Mouse (Mus musculus) mouse embryonic stem cell (cell line): ENCODE measurements at regions not wholly inside any gene's neighbourhood (a gene's known extent, or its start where the extent isn't known, plus 50 kb on each side); places are given as distances from the start of the nearest gene placed in this dataset.

ENCODE experiments used
- in situ Hi-C, 2 experiments: fragments of 300-500 bp; cut with MboI; formaldehyde crosslinking; loops; 1 replicate in 1 of 2; 3 replicates in 1 of 2; pipeline ENCODE4 v1.14.3; 2019 to 2020; ENCODE audit warnings: low sequenced_read_pairs in 2 of 2, low pct_unique_long_range_greater_than_20kb in 1 of 2, mixed read lengths in 1 of 2; ENCODE audit not compliant: unreplicated experiment in 1 of 2

DNA sequence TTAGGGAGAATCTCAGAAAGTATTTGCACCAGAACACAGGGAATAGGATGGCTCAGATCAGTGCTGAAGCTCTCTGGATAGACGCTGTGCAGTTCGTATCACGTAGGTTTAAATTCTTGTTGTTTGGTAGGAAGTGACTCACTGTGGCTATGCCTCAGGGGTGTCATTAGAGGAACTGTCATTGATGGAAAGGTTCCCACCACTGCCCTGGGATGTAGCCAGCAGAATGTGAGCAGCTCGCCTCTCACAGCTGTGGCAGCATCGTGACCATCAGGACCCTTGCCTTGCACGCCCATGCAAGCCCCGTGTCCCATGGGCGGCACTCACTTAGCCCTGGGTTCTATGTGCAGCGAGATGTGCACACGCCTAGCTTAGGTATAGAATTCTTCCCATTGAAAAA lies 651.6 kb upstream of the Gm19410 start:
- in situ Hi-C loops, result no loop called here

DNA sequence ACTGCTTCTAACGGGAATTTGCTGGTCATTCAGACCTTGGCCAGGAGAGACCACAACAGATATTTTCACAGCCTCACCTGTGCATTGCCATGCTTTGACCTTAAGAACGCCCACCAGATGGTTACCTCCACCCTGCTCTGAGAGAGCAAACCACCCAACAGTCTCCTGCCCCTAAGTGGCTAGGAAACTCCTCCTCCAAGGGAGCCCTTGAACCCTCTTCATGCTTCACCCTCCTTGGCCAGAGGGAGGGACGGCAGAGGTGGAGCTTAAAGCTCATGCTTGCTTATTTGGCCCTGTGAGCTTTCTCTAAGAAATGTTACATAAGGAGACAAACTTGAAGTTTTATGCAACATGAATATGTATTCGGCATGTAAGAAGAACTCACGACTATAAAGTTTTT lies 645.0 kb upstream of the Gm19410 start:
- in situ Hi-C loops, result no loop called here

DNA sequence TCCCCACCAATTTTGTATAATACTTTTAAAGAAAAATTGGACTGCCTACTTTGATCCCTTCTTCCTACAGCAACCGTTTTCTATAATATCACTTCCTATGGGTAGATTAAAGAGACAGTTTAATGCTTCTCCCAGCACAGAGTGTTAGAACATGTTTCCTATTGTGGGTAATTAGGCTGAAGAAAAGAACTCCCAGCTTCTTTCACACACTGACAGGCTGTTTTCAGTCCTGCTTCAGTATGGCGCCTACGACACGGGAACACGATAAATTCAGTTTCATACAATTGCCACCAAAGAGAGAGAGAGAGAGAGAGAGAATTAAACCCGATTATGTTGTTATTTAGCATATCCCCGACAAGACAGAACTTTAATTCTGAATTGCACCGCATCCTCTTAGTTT lies 644.5 kb upstream of the Gm19410 start:
- in situ Hi-C loops, result no loop called here

DNA sequence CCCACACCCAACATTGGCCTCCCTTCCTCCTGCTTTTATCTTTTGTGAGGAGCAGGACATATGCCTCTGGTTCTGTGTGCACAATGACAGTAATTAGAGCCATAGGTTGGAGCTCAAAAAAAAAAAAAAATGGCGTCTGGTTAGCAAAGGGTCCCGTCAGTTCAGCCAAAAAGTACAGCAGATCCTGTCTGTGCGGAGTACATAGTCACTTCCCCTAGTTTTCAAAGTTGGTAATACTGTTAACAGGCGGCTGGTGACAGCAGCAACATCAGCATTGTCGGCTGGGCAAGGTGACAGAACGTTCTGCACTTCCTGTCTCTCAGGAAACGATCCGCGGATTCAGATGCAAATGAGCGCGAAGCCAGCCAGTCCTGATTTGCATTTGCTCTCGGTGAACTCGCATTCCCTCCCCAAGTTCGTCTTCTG lies 642.4 kb upstream of the Gm19410 start:
- in situ Hi-C loops, result no loop called here

DNA sequence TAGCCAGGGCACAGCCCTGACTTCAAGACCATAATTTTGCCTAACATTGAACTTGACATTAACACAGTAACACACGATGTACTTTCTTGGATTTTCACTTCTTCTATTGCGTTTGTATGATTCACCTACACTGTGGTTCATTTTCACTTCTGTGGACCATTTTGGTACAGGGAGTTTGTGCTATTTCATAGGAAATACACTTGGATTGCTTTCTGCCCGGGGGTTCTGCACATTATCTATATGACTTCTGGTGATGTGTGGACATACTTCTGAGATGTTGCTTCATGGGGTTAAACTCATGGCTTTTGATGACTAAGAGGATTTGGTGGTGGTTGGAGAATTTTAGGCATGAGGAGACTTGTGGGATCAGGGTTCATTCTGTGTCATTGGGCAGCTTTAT lies 640.4 kb upstream of the Gm19410 start:
- in situ Hi-C loops, result no loop called here

DNA sequence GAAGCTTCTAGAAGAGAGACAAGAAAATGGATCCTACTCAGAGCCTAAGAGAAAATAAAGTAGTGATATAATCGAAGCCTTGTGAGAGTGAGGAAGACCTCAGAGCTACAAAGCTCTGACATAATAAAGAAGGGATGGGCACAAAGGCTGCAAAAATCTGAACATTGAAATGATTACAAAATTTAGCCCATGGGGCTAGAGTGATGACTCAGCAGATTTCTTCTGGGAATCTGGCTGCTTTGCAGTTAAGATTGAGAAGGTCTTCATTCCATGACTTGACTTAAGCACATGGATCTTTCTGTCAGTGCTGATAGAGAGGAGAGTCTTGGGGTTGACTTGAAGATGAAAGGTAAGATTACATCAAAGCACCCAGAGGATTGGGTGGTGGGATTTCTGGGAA lies 633.3 kb upstream of the Gm19410 start:
- in situ Hi-C loops, result no loop called here

DNA sequence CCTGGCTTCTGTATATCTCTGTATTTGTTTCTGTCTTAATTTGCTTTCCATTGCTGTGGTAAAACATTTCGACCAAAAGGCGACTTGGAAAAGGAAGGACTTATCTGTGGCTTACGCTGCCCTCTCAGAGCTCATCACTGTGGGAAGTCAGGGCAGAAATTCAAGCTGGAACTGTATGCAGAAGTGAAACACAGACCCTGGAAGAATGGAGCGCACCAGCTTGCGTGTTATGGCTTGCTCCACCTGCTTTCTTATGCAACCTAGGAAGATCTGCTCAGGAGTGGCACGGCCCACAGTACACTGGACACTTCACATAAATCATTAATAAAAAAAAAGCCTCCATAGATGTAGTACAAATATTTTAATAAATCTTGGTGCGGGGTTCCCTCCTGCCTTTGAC lies 630.0 kb upstream of the Gm19410 start:
- in situ Hi-C loops, result no loop called here

DNA sequence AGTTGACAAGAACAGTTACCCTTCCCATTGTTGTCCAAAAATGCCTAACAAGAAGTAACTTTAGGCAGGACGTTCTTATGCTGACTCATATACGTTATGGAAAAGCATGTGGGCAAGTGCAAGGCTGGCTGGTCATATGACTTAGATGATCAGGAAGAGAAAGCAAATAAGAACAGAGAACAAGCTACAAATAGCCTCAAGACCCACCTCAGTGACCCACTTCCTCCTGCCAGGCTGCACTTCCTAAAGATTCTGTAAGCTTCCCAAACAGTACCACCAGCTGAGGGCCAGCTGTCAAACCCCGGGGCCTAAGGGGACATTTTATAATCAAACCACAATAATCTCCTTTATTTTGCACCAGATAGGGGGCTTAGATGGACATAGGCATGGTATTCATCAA lies 628.9 kb upstream of the Gm19410 start:
- in situ Hi-C loops, result no loop called here

DNA sequence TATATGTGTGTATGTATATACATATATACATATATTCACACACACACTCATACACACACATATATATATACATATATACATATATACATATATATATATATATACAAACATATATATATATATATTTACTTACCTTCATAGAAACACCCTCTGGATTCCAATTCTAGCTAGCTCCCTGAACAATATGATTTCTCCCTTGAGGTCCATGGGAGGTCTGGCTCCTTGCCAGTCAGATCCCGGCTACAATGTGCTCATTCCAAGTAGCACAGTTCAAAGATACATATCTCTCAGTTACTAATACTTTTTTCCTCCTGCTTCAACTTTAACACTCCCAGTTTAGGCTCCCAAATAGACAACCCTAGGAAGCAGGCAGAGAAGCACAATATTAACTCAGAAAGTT lies 624.8 kb upstream of the Gm19410 start:
- in situ Hi-C loops, result no loop called here

DNA sequence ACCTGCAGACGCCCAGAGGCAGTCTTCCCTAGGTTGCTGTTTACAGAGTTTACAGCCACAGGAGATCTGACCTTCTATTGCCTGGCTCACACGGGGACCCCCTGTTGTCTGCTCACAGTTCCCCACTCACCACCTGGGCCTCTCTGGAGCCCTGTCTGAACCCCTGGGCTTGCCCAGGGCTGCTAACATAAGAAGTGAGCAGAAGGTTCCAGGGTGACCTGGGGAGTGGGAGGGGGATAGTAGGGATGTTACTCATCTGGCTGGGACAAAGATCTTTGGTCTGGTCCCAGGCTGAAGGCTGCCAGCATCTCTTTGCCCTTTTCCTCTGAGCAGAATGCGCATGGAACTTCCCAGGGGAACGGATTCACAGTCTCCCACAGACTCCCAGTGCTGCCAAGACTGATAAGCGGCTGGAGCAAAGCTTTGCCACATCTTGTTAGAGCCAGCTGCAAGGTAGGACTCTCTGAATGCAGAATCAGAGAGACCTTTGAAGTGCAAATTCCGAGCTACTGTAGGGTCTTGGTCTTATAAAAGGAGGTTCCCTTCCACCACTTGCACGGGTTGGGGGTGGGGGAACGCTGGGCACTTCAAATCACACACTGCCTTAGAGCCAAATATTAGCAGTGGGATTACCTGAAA lies 622.5 kb upstream of the Gm19410 start:
- in situ Hi-C loops, result no loop called here

DNA sequence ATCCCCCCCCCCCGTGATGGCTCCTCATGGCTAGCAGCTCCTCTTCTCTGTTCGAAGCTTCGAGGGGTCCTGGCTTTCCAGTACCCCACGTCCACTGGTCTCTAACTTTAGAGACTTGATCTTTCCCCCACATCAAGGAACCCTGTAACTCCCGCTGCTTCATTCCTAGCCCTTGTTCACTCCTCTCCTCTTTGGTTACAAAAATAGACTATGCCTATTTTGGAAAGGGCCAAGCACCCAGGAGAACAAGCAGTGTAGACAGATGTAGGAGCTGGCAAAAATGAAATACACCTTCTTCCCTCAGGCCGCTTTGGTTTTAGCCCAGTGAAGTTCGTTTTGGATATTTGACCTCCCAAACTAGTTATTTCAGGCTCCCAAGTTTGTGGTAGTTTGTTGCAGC lies 621.9 kb upstream of the Gm19410 start:
- in situ Hi-C loops, result no loop called here

DNA sequence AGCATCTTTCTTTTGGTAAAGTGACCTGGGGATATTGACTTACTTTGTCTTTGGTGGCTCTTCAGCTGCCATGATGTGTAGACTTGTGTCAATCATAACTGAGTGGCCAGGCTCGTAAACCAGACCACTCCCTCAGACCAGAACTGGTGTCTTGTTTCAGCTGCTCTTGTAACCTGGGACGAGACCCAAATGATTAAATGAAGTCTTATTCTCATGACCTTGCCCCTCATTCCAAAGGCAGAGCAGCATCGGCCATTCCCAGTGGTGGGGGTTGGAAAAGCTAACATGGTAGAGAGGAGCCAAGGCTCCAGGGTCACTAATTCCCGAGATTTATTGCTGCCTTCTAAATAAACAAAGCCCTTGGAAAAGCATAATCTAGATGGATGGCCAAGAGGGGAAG lies 621.2 kb upstream of the Gm19410 start:
- in situ Hi-C loops, result no loop called here

DNA sequence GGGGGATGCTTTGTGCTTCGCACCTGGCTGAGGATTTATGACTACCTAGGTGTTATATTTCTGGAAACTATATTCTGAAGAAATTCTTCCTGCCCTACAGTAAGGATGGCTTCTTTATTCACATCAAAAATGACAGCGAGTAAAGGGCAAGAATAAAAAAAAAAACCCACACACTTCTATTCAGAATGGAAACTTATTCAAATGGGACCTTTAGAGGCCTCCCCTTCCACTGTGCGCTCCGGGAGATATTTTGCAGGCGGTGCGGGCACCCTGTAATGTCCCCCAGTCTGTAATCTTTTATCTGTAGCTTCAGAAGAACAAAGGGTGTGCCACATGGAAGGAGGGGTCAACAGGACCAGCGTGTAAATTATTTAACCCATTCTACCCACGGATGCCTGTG lies 618.1 kb upstream of the Gm19410 start:
- in situ Hi-C loops, result no loop called here

DNA sequence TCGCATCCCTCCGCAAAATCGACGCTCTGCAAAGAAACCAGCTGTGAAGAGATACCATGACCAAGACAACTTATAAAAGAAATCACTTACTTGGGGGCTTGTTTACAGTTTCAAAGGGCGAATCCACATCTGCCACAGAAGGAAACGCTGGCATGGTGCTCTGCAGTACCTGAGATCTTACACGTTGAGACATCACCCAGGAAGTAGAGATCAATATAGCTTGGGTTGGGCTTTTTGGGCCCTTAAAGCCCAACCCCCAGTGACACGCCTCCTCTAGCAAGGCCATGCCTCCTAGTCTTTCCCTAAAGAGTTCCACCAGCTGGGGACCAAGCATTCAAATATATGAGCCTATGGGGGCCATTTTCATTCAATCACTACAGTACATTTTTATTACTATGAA lies 617.6 kb upstream of the Gm19410 start:
- in situ Hi-C loops, result no loop called here

DNA sequence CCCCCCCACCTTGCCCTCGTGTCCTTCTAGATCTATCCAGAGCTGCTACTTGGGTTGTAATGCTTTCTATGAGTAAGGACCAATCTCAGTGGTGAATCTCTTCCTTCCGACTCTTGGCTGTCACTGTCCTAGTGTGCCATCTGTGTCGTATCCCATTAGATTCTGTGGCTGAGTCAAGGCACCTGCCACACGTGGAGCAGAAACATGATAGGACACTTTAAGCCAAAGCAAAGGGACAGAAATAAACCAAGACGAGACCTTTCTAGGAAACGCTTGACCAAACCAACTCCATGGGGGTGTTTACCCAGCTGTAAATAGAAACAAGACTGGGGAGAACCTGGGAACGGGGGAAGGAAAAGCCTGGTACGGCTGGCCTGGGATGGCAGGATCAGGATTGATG lies 613.0 kb upstream of the Gm19410 start:
- in situ Hi-C loops, result loop anchor here in 1 of 2 experiments (25.0 kb wide), 1 partner anchor 290 kb away; no protein-coding TSS in a partner anchor

DNA sequence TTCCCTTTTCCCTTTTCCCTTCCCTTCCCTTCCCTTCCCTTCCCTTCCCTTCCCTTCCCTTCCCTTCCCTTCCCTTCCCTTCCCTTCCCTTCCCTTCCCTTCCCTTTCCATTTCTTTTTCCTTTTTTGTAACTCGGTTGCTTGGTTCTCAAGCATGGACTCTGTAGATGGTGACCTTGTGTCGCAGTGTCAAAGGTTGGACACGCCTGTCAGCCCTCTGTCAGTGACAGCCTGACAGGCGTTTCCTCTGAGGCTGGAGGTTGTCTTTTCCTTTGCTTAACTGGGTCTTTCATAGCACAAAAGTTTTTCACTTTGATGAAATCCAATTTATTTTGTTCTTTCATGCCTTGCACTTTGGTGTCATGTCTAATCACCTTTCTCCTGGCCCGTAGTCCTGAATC lies 609.3 kb upstream of the Gm19410 start:
- in situ Hi-C loops, result loop anchor here in 1 of 2 experiments (25.0 kb wide), 1 partner anchor 294 kb away; no protein-coding TSS in a partner anchor

DNA sequence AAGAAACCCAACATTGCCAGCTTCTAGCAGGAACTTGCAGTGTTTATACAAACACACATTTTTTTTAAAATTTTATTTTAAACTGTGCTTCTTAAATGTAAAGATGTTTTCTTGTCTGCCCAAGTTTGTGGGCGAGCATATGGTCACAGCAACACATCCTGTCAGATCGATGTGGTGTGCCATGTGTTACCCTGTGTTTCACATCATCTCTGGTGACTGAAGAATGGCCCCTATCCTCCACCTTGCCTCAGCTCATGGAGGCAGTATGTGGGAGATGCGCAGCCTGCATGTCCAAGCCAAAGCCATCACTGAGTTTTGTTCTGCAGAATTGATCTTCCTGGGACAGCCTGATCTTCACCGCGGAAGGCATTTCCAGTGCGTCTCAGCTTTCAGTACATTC lies 607.9 kb upstream of the Gm19410 start:
- in situ Hi-C loops, result loop anchor here in 1 of 2 experiments (25.0 kb wide), 1 partner anchor 295 kb away; no protein-coding TSS in a partner anchor

DNA sequence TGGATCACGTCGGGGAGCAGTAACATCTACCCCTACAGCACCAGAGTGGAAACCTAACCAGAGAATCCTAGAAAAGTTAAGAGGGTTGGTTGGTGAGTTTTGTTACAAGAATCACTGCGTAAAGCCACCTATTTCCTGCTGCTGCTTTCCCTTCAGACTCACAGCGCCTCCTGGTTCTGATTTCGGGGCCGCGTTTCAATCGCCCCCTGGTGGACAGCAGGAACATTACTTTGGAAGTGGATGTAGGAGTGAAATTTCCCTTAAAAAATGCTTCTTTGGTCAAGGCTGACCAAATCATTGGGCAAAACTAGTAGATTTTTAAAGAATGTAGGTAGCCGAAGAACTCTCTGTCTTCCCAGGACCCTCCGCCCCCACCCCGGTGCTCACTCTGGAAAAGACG lies 606.3 kb upstream of the Gm19410 start:
- in situ Hi-C loops, result loop anchor here in 1 of 2 experiments (25.0 kb wide), 1 partner anchor 297 kb away; no protein-coding TSS in a partner anchor

DNA sequence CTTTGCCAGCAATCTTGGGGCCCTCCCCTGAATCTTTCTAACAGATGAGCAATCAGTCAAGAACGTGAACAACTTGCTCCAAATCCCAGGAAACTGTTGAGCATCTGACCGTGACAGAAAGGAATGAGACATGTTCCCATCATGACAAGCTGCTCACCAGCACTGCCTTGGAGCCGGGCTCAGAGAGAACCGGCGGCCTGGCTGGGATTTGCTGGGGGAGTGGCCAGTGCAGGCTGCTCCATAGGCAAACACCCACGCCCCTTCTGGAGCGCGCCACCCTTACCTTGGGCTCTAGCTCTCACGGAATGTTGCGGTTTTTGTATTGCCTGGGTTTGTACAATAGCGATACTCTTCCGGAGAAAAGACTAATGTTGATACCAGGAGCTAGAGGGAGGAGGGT lies 605.4 kb upstream of the Gm19410 start:
- in situ Hi-C loops, result loop anchor here in 1 of 2 experiments (25.0 kb wide), 1 partner anchor 298 kb away; no protein-coding TSS in a partner anchor

DNA sequence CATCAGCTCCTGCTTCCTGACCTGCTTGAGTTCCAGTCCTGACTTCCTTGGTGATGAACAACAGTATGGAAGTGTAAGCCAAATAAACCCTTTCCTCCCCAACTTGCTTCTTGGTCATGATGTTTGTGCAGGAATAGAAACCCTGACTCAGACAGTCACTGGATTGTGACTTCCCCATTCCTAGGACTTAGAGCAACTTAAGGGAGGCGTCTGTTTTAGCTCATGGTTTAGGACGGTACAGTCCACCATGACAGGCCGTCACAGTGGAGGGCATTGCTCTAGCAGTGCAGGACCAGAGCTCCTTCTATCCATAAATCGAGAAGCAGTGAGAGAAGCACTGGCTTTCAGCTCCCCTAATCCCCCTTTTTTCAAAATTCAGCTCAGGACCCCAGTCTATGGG lies 603.4 kb upstream of the Gm19410 start:
- in situ Hi-C loops, result loop anchor here in 1 of 2 experiments (25.0 kb wide), 1 partner anchor 300 kb away; no protein-coding TSS in a partner anchor
